Mouse (Mus musculus) c-Kit-positive CD71-negative TER-119-negative erythroid progenitor cells, embryonic 14.5 days (primary cell): ENCODE data around the gene Tcl1.
"Not testable (repeated sequence)": the region's sequence is repeated elsewhere in the genome, so short reads cannot be mapped to it uniquely, and the experiment has no call there.

Experiments
- DNase-seq: peaks from one replicate; pipeline ENCODE4 v3.0.0-alpha.2; 2013; ENCODE audit warnings: low read depth

Gene Tcl1

GRCm38 (mm10) chr12:105181040-105181644 is 41.5 kb downstream of the Tcl1 start:
- not testable (repeated sequence) for DNase-seq

GRCm38 (mm10) chr12:105176044-105176443 is 46.5 kb downstream of the Tcl1 start, which contains the start of gene Tcl1b5:
Tcl1b5 (plus strand) TSS chr12:105176344.
- DNase-seq = not testable (repeated sequence)

GRCm38 (mm10) chr12:105174318-105174717 is 48.3 kb downstream of the Tcl1 start:
- not testable (repeated sequence) for DNase-seq

GRCm38 (mm10) chr12:105173366-105173765 is 49.2 kb downstream of the Tcl1 start:
- no peak for DNase-seq
